Mouse (Mus musculus) neural tube, embryonic 14.5 days (tissue): Measurements from ENCODE around the gene Eif5a2. TPM values are rescaled to one million over a fixed set of nuclear protein-coding genes. Genes with fewer than 3 reads are reported as not detected.

Experiments used
- ATAC-seq: fragments of 200-750 bp; cut with Nextera tagmentation; 2 replicates; pipeline ENCODE4 v1.8.0; 2017; ENCODE audit warnings: low read depth, mild to moderate bottlenecking, moderate TSS enrichment, moderate library complexity
- H3K27ac ChIP-seq: fragments of 300-500 bp; sonication (generic); 2 replicates; pipeline ENCODE4 v1.5.1; 2014; ENCODE audit warnings: low read depth, mild to moderate bottlenecking, control low read depth, low read length, moderate library complexity, mixed read lengths
- H3K27me3 ChIP-seq: fragments of 300-500 bp; sonication (generic); 2 replicates; pipeline ENCODE4 v1.6.1; 2014; ENCODE audit warnings: low read length; ENCODE audit not compliant: control insufficient read depth, insufficient read depth
- H3K36me3 ChIP-seq: fragments of 300-500 bp; sonication (generic); 2 replicates; pipeline ENCODE4 v1.6.1; 2014; ENCODE audit warnings: low read length, mixed read lengths; ENCODE audit not compliant: control insufficient read depth, insufficient read depth
- H3K4me1 ChIP-seq: fragments of 300-500 bp; sonication (generic); 2 replicates; pipeline ENCODE4 v1.6.1; 2014; ENCODE audit warnings: low read length; ENCODE audit not compliant: control insufficient read depth, insufficient read depth
- H3K4me2 ChIP-seq: fragments of 300-500 bp; sonication (generic); 2 replicates; pipeline ENCODE4 v1.6.1; 2014; ENCODE audit warnings: mild to moderate bottlenecking, low read depth, low read length, control low read depth
- H3K4me3 ChIP-seq: fragments of 300-500 bp; sonication (generic); 2 replicates; pipeline ENCODE4 v1.5.1; 2014; ENCODE audit warnings: low read depth, low read length, control low read depth, mixed read lengths
- H3K9ac ChIP-seq: fragments of 300-500 bp; sonication (generic); replicated peaks from 2 replicates; pipeline ENCODE4 v1.6.1; 2014; ENCODE audit warnings: low read depth, mild to moderate bottlenecking, control low read depth, low read length, mixed read lengths
- H3K9me3 ChIP-seq: fragments of 300-500 bp; sonication (generic); 2 replicates; pipeline ENCODE4 v1.6.1; 2016; ENCODE audit warnings: low read length; ENCODE audit not compliant: control insufficient read depth
- WGBS: fragments of 180-500 bp; shearing (Covaris S2); extraction: QIAGEN DNeasy Blood & Tissue Kit; methylation state at CpG from one replicate; pipeline ENCODE4 v1.1.7; 2014; 5-methylcytosine and 5-hydroxymethylcytosine counted together
- polyA plus RNA-seq: library from polyadenylated mRNA; unstranded; fragments of >200 nt; fragmentation: Nextera tagmentation; extraction: Ambion mirVana; gene quantifications from 2 replicates; pipeline ENCODE4 v1.2.1, GENCODE M21; 2014

Eif5a2 gene
- 13.6 and 18.0 TPM in 2 replicates for polyA plus RNA-seq

GRCm38 (mm10) chr3:28780994-28781393 lies at the start of gene Eif5a2:
Gene Eif5a2, plus strand, starts transcription at chr3:28781276.
- 4% methylated on average over 19 of the region's 46 CpGs for WGBS
- H3K4me2 ChIP-seq, result peak within 1 kb of the TSS; percentile 97
- peak; percentile 99 for ATAC-seq
- no peaks in the 10 kb centered on the region for H3K9me3 ChIP-seq
- H3K27me3 ChIP-seq, result no peaks in the 10 kb centered on the region
- peak within 1 kb of the TSS; percentile 77 for H3K4me3 ChIP-seq
- H3K4me1 ChIP-seq, result no peaks in the 10 kb centered on the region
- H3K27ac ChIP-seq, result no peak within 1 kb of the TSS
- no peaks in the 10 kb centered on the region for H3K36me3 ChIP-seq
- peak within 1 kb of the TSS; percentile 66 for H3K9ac ChIP-seq

GRCm38 (mm10) chr3:28734712-28735111 lies 46.4 kb upstream of the Eif5a2 start:
- Histone ChIP-seq H3K36me3 (no peaks in the 10 kb centered on the region), H3K4me1 (0 out of 2 replicates have a peak, but pooled peaks cover 2% of the 10 kb centered on the region), H3K27ac (no peak overlapping the region), H3K27me3 (no peaks in the 10 kb centered on the region), H3K4me3 (no peak overlapping the region), H3K4me2 (no peak overlapping the region), H3K9me3 (no peaks in the 10 kb centered on the region), H3K9ac (no peak overlapping the region)
- WGBS, result 74% methylated on average over 2 of the region's 2 CpGs
- no peak for ATAC-seq

- Histone ChIP-seq H3K27me3 (no peaks in the 10 kb centered on the region), H3K36me3 (no peaks in the 10 kb centered on the region), H3K4me1 (0 out of 2 replicates have a peak, but pooled peaks cover 2% of the 10 kb centered on the region), H3K27ac (no peak overlapping the region), H3K4me2 (no peak overlapping the region), H3K9me3 (no peaks in the 10 kb centered on the region), H3K4me3 (no peak overlapping the region), H3K9ac (no peak overlapping the region)
- 36% methylated on average over 2 of the region's 2 CpGs for WGBS
- ATAC-seq, result no peak
These were observed 44.1 kb upstream of the Eif5a2 start for GRCm38 (mm10) chr3:28736981-28737380.

GRCm38 (mm10) chr3:28740353-28740752 lies 40.7 kb upstream of the Eif5a2 start:
- Histone ChIP-seq H3K27ac (no peak overlapping the region), H3K36me3 (no peaks in the 10 kb centered on the region), H3K4me2 (no peak overlapping the region), H3K9ac (no peak overlapping the region), H3K4me1 (0 out of 2 replicates have a peak, but pooled peaks cover 2% of the 10 kb centered on the region), H3K27me3 (no peaks in the 10 kb centered on the region), H3K4me3 (no peak overlapping the region), H3K9me3 (no peaks in the 10 kb centered on the region)
- ATAC-seq, result no peak
- WGBS, result 23% methylated on average over 6 of the region's 6 CpGs

- Histone ChIP-seq H3K27ac (no peak overlapping the region), H3K9ac (no peak overlapping the region)
These were observed 37.8 kb upstream of the Eif5a2 start for GRCm38 (mm10) chr3:28743251-28743650.

GRCm38 (mm10) chr3:28745835-28746483 lies 35.1 kb upstream of the Eif5a2 start:
- no peaks in the 10 kb centered on the region for H3K4me1 ChIP-seq
- no peak overlapping the region for H3K27ac ChIP-seq
- peak; percentile 93 for ATAC-seq
- no peaks in the 10 kb centered on the region for H3K9me3 ChIP-seq
- no peaks in the 10 kb centered on the region for H3K36me3 ChIP-seq
- 31% methylated on average over 7 of the region's 7 CpGs for WGBS
- H3K4me3 ChIP-seq, result no peak overlapping the region
- H3K27me3 ChIP-seq, result no peaks in the 10 kb centered on the region
- no peak overlapping the region for H3K9ac ChIP-seq
- H3K4me2 ChIP-seq, result no peak overlapping the region

More at GRCm38 (mm10) chr3:28743251-28743650, 37.8 kb upstream of the Eif5a2 start:
- Histone ChIP-seq H3K9me3 (no peaks in the 10 kb centered on the region), H3K4me1 (no peaks in the 10 kb centered on the region), H3K36me3 (no peaks in the 10 kb centered on the region), H3K4me3 (no peak overlapping the region), H3K4me2 (no peak overlapping the region), H3K27me3 (no peaks in the 10 kb centered on the region)
- 52% methylated on average over 8 of the region's 8 CpGs for WGBS
- ATAC-seq, result peak; percentile 6; the same call in 1 of the 2 replicates

- H3K9ac ChIP-seq, result no peak overlapping the region
- H3K27me3 ChIP-seq, result no peaks in the 10 kb centered on the region
- no peaks in the 10 kb centered on the region for H3K4me1 ChIP-seq
- no peak overlapping the region for H3K4me3 ChIP-seq
- 88% methylated on average over 3 of the region's 3 CpGs for WGBS
- H3K9me3 ChIP-seq, result no peaks in the 10 kb centered on the region
- no peaks in the 10 kb centered on the region for H3K36me3 ChIP-seq
- no peak for ATAC-seq
- H3K27ac ChIP-seq, result no peak overlapping the region
- H3K4me2 ChIP-seq, result no peak overlapping the region
These were observed 32.9 kb upstream of the Eif5a2 start for GRCm38 (mm10) chr3:28748151-28748550.

- no peak overlapping the region for H3K9ac ChIP-seq
- no peak overlapping the region for H3K4me2 ChIP-seq
- H3K36me3 ChIP-seq, result no peaks in the 10 kb centered on the region
- H3K4me1 ChIP-seq, result no peaks in the 10 kb centered on the region
- no peak overlapping the region for H3K27ac ChIP-seq
- no peak for ATAC-seq
- no peak overlapping the region for H3K4me3 ChIP-seq
- H3K9me3 ChIP-seq, result no peaks in the 10 kb centered on the region
- no peaks in the 10 kb centered on the region for H3K27me3 ChIP-seq
These were observed 32.1 kb upstream of the Eif5a2 start for GRCm38 (mm10) chr3:28748956-28749355.

GRCm38 (mm10) chr3:28755477-28755876 lies 25.6 kb upstream of the Eif5a2 start:
- Histone ChIP-seq H3K27me3 (no peaks in the 10 kb centered on the region), H3K4me2 (no peak overlapping the region), H3K9me3 (no peaks in the 10 kb centered on the region), H3K4me3 (no peak overlapping the region), H3K4me1 (0 out of 2 replicates have a peak, but pooled peaks cover 8% of the 10 kb centered on the region), H3K27ac (no peak overlapping the region), H3K36me3 (no peaks in the 10 kb centered on the region), H3K9ac (no peak overlapping the region)
- peak; percentile 58 for ATAC-seq
- WGBS, result 53% methylated on average over 7 of the region's 7 CpGs
